Mouse (Mus musculus): Measurements from ENCODE around the gene Map4. TPM values are rescaled to one million over a fixed set of nuclear protein-coding genes. Genes with fewer than 3 reads are reported as not detected.

The Map4 gene
- polyA plus RNA-seq, 1 experiment from 2014 or later = 117 TPM

DNA sequence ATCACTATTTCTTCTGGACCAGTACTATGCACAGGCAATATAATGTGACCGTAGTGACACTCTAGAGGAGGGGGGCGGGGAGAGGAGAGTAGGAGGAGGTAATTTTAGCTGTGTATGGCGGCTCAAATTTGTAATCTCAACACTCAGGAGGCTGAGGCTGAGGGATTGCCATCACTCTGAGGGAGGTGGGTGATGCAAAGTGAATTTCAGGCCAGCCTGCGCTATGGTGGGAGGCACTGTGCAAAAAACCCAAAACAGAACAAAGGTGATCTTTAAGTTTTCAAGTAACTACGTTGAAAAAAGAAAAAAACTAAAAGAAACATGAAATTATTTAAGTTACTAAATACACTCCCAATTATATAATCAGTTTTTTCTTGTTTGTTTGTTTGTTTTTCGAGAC, 508 bp upstream of the Map4 start:
- Histone ChIP-seq H3K9ac (replicated peaks) (no peak overlapping the region), H3K9me3 (no peaks in the 10 kb centered on the region), H3K36me3 (no peaks in the 10 kb centered on the region), H3K4me3 (peak overlapping the region; percentile 80), H3K4me1 (peaks cover 15% of the 10 kb centered on the region), H3K27me3 (no peaks in the 10 kb centered on the region), H3K4me2 (replicated peaks) (peak overlapping the region; percentile 37), H3K27ac (replicated peaks) (peak overlapping the region; percentile 95)
- WGBS = 74% methylated on average over 6 of the region's 6 CpGs
- ATAC-seq (replicated peaks) = no peak

DNA sequence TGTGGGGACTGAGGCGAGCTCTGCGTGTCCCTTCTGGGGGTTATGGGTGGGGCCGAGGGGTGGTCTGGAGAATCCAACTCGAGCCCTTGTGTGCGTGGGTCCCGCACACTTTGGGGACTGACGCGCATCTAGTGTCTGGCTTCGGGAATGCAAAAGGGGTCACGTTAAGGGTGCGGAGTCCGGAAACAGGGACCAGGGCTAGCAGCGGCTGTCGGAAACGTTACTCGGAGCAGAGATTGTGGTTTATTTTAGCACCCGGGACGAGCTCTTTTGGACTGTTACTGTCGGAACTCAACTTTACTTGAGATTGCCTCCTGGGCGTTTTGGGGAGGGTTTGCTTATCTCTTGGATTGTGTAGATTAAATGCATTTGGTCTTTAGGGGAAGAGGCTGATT, 1.1 kb downstream of the Map4 start:
- ATAC-seq (replicated peaks) = no peak
- Histone ChIP-seq H3K4me3 (peak overlapping the region; percentile 80), H3K36me3 (no peaks in the 10 kb centered on the region), H3K9ac (replicated peaks) (peak overlapping the region; percentile 82), H3K27ac (replicated peaks) (peak overlapping the region; percentile 95), H3K4me2 (replicated peaks) (peak overlapping the region; percentile 85), H3K9me3 (no peaks in the 10 kb centered on the region), H3K4me1 (peaks cover 15% of the 10 kb centered on the region), H3K27me3 (no peaks in the 10 kb centered on the region)
- WGBS = 0% methylated on average over 20 of the region's 20 CpGs

GRCm38 (mm10) chr9:109932756-109933375, 1.6 kb downstream of the Map4 start:
- Histone ChIP-seq H3K9ac (replicated peaks) (peak overlapping the region; percentile 82), H3K27ac (replicated peaks) (peak overlapping the region; percentile 95), H3K4me1 (peaks cover 15% of the 10 kb centered on the region), H3K9me3 (no peaks in the 10 kb centered on the region), H3K4me2 (replicated peaks) (peak overlapping the region; percentile 85), H3K27me3 (no peaks in the 10 kb centered on the region), H3K4me3 (peak overlapping the region; percentile 80), H3K36me3 (no peaks in the 10 kb centered on the region)
- 3% methylated on average over 12 of the region's 12 CpGs for WGBS
- ATAC-seq (replicated peaks) = no peak

DNA sequence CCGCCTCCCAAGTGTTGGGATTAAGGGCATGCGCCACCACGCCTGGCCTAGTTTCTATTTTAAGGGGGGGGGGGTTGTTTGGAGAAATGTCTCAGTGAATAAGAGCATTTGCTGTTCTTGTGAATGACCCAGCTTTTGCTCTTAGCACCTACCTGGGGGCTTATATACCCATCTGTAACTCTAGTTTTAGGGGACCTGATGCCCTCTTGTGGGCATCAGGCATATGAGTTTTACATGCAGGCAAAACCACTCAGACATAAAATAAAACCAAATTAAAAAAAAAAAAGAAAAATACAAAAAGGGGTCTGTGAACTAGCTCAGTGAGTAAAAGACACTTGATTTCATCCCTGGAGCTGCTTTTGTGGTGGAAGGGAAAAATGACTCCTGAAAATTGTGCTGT, 8.1 kb downstream of the Map4 start:
- ATAC-seq (replicated peaks) = no peak
- Histone ChIP-seq H3K27ac (replicated peaks) (no peak overlapping the region), H3K27me3 (no peaks in the 10 kb centered on the region), H3K4me1 (no peaks in the 10 kb centered on the region), H3K9ac (replicated peaks) (no peak overlapping the region), H3K4me2 (replicated peaks) (no peak overlapping the region), H3K9me3 (no peaks in the 10 kb centered on the region), H3K36me3 (no peaks in the 10 kb centered on the region), H3K4me3 (no peak overlapping the region)
- WGBS = 96% methylated on average over 3 of the region's 3 CpGs

- no peaks in the 10 kb centered on the region for H3K9me3 ChIP-seq
- no peak overlapping the region for H3K27ac ChIP-seq (replicated peaks)
- WGBS = 64% methylated on average over 4 of the region's 4 CpGs
- H3K27me3 ChIP-seq = no peaks in the 10 kb centered on the region
- no peak for ATAC-seq (replicated peaks)
- no peak overlapping the region for H3K4me2 ChIP-seq (replicated peaks)
- no peak overlapping the region for H3K4me3 ChIP-seq
- H3K9ac ChIP-seq (replicated peaks) = no peak overlapping the region
- H3K4me1 ChIP-seq = no peaks in the 10 kb centered on the region
- no peaks in the 10 kb centered on the region for H3K36me3 ChIP-seq
Observed at GRCm38 (mm10) chr9:109942796-109943195, 11.5 kb downstream of the Map4 start.

- Histone ChIP-seq H3K4me1 (no peaks in the 10 kb centered on the region), H3K4me2 (replicated peaks) (no peak overlapping the region), H3K36me3 (no peaks in the 10 kb centered on the region), H3K9me3 (no peaks in the 10 kb centered on the region), H3K4me3 (no peak overlapping the region), H3K27me3 (no peaks in the 10 kb centered on the region), H3K9ac (replicated peaks) (no peak overlapping the region), H3K27ac (replicated peaks) (no peak overlapping the region)
- 93% methylated on average over 2 of the region's 2 CpGs for WGBS
- no peak for ATAC-seq (replicated peaks)
Observed at GRCm38 (mm10) chr9:109944712-109945111, 13.5 kb downstream of the Map4 start.

GRCm38 (mm10) chr9:109948546-109948945, 17.3 kb downstream of the Map4 start:
- no peak for ATAC-seq (replicated peaks)
- Histone ChIP-seq H3K4me2 (replicated peaks) (no peak overlapping the region), H3K36me3 (no peaks in the 10 kb centered on the region), H3K27ac (replicated peaks) (no peak overlapping the region), H3K4me1 (no peaks in the 10 kb centered on the region), H3K9me3 (no peaks in the 10 kb centered on the region), H3K9ac (replicated peaks) (no peak overlapping the region), H3K27me3 (no peaks in the 10 kb centered on the region), H3K4me3 (no peak overlapping the region)

DNA sequence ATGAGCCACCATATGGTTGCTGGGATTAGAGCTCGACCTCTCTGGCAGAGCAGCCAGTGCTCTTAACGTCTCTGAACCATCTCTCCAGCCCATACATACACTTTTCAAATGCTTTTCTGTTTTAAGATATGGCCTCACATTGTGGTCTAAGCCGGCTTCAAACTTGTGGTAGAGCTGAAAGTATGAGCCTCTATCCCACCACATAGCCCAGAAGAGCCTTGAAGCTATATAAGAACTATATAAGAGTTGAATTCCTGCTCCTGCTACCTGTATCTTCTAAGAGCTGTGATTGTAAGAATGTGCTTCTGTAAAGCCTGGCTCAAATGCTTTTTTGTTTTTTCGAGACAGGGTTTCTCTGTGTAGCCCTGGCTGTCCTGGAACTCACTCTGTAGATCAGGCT, 18.5 kb downstream of the Map4 start:
- H3K4me2 ChIP-seq (replicated peaks) = no peak overlapping the region
- no peaks in the 10 kb centered on the region for H3K27me3 ChIP-seq
- WGBS = 94% methylated on average over 4 of the region's 4 CpGs
- no peaks in the 10 kb centered on the region for H3K9me3 ChIP-seq
- no peak overlapping the region for H3K27ac ChIP-seq (replicated peaks)
- H3K4me3 ChIP-seq = no peak overlapping the region
- H3K4me1 ChIP-seq = no peaks in the 10 kb centered on the region
- no peak overlapping the region for H3K9ac ChIP-seq (replicated peaks)
- H3K36me3 ChIP-seq = no peaks in the 10 kb centered on the region
- ATAC-seq (replicated peaks) = no peak

DNA sequence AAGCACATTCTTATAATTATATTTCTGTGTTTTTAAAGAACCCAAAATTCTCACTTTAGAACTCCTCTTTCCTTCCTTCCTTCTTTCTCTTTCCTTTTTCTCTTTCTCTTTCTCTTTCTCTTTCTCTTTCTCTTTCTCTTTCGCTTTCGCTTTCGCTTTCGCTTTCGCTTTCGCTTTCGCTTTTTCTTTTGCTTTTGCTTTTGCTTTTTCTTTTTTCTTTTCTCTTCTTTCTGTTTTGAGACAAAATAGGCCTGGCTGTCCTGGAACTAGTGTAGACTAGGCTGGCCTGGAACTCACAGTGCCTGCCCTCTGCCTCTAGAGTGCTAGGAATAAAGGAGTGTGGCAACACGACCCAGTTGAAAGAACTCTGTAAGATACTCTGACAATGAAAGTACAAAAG, 22.3 kb downstream of the Map4 start:
- H3K9me3 ChIP-seq = no peaks in the 10 kb centered on the region
- no peaks in the 10 kb centered on the region for H3K36me3 ChIP-seq
- no peak overlapping the region for H3K4me3 ChIP-seq
- no peak overlapping the region for H3K9ac ChIP-seq (replicated peaks)
- no peak overlapping the region for H3K27ac ChIP-seq (replicated peaks)
- H3K4me1 ChIP-seq = no peaks in the 10 kb centered on the region
- 93% methylated on average over 8 of the region's 8 CpGs for WGBS
- no peaks in the 10 kb centered on the region for H3K27me3 ChIP-seq
- no peak overlapping the region for H3K4me2 ChIP-seq (replicated peaks)
- no peak for ATAC-seq (replicated peaks)

- H3K9ac ChIP-seq (replicated peaks) = no peak overlapping the region
- no peak for ATAC-seq (replicated peaks)
- H3K4me3 ChIP-seq = no peak overlapping the region
- H3K27me3 ChIP-seq = no peaks in the 10 kb centered on the region
- H3K27ac ChIP-seq (replicated peaks) = no peak overlapping the region
- no peak overlapping the region for H3K4me2 ChIP-seq (replicated peaks)
- no peaks in the 10 kb centered on the region for H3K4me1 ChIP-seq
- H3K36me3 ChIP-seq = no peaks in the 10 kb centered on the region
- no peaks in the 10 kb centered on the region for H3K9me3 ChIP-seq
Observed at GRCm38 (mm10) chr9:109954631-109955030, 23.4 kb downstream of the Map4 start.

DNA sequence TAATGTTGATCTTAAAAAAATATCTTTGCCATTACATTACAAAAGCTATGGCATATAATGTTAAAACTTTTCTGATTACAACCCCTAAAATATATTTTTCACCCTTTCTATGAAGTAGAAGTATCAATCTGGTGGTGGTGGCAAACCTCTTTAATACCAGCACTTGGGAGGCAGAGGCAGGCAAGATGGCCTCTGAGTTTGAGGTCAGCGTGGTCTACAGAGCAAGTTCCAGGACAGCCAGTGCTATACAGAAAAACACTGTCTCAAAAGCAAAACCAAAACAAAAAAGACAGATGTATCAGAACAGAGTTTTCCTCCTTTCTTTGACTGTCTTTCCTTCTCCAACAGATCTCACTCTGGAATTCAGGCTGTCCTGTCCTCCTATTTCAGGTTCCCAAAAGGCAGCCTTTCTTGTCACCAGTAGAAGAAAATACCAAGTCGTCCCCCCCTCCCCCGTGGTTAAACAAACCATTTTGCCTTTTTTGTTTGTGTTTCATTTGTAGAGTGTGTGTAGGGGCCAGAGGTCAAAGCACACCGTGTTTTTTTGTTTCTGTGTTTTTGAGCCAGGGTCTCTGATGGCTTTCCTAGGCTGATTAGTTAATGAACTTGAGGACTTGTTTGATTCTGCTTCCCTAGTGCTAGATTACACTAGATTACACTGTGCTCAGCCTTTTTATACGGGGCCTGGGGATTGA, 28.3 kb downstream of the Map4 start:
- WGBS = 51% methylated on average over 5 of the region's 5 CpGs
- H3K27ac ChIP-seq (replicated peaks) = no peak overlapping the region
- no peaks in the 10 kb centered on the region for H3K27me3 ChIP-seq
- H3K4me1 ChIP-seq = no peaks in the 10 kb centered on the region
- no peaks in the 10 kb centered on the region for H3K9me3 ChIP-seq
- H3K36me3 ChIP-seq = no peaks in the 10 kb centered on the region
- H3K4me2 ChIP-seq (replicated peaks) = no peak overlapping the region
- no peak for ATAC-seq (replicated peaks)
- no peak overlapping the region for H3K4me3 ChIP-seq
- H3K9ac ChIP-seq (replicated peaks) = no peak overlapping the region

DNA sequence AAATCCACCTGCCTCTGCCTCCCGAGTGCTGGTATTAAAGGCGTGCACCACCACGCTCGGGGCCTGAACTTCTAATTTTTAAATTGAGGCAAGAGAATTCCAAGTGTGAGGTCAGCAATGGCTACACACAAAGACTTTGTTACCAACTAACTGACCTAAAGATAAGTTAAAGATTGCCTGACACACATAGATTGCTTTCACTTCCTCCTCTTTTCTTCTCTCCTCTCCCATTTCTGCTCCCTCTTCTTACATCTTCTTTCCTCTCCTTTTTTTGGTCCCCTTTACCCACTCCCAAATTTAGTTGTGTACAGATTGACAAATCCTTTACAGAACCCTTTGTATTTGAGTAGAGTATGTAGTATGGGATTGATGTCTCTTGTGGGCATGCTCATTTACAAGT, 29.3 kb downstream of the Map4 start:
- no peak overlapping the region for H3K4me3 ChIP-seq
- H3K4me2 ChIP-seq (replicated peaks) = no peak overlapping the region
- H3K9me3 ChIP-seq = no peaks in the 10 kb centered on the region
- H3K4me1 ChIP-seq = no peaks in the 10 kb centered on the region
- WGBS = 95% methylated on average over 4 of the region's 4 CpGs
- no peaks in the 10 kb centered on the region for H3K36me3 ChIP-seq
- no peak overlapping the region for H3K9ac ChIP-seq (replicated peaks)
- no peak for ATAC-seq (replicated peaks)
- no peak overlapping the region for H3K27ac ChIP-seq (replicated peaks)
- no peaks in the 10 kb centered on the region for H3K27me3 ChIP-seq

- ATAC-seq (replicated peaks) = no peak
- Histone ChIP-seq H3K27me3 (no peaks in the 10 kb centered on the region), H3K9me3 (no peaks in the 10 kb centered on the region), H3K4me3 (no peak overlapping the region), H3K4me1 (peaks cover 12% of the 10 kb centered on the region), H3K27ac (replicated peaks) (no peak overlapping the region), H3K4me2 (replicated peaks) (no peak overlapping the region), H3K36me3 (no peaks in the 10 kb centered on the region), H3K9ac (replicated peaks) (no peak overlapping the region)
Observed at GRCm38 (mm10) chr9:109964761-109965160, 33.5 kb downstream of the Map4 start.
